Mouse (Mus musculus): ENCODE data around the gene Slc2a4. TPM values are rescaled to one million over a fixed set of nuclear protein-coding genes. Genes with fewer than 3 reads are reported as not detected.

The Slc2a4 gene
- polyA plus RNA-seq, 1 experiment from 2014 or later, result 7.7 TPM

DNA sequence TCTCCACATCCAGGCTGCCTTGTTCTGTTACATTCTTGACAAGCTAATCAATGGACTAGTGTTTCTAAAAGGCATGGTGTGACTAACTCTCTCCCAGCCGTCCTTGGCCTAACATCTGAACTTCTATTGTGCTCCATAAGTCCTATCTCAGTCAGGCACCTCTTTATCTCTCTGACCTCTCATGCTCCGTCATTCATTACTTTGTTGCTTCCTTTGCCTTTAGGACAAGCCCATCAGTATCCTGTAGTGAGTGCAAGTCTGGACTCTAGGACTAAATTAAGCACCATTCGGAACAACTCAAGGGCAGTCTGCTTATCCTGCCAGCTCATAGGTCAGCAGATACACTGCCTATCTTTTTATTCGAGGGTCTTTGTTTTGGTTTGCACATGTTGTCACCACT is 28.3 kb upstream of the Slc2a4 start:
- H3K27me3 ChIP-seq (ENCODE audit: insufficient read depth, low read length), result no peaks in the 10 kb centered on the region
- H3K9ac ChIP-seq (replicated peaks), result no peak overlapping the region
- no peak for ATAC-seq
- H3K4me1 ChIP-seq (ENCODE audit: insufficient read depth), result peaks cover 3% of the 10 kb centered on the region; the same call in 1 of the 2 replicates
- WGBS (ENCODE audit: insufficient replicate concordance), result 72% methylated on average over 4 of the region's 4 CpGs
- TF ChIP-seq CTCF (IDR thresholded peaks at IDR 0.05; ENCODE audit: low read depth) (no peak), EP300 (IDR thresholded peaks at IDR 0.05; ENCODE audit: low read depth) (no peak)
- H3K27ac ChIP-seq (ENCODE audit: low read depth), result no peak overlapping the region
- no peak for DNase-seq
- H3K36me3 ChIP-seq (replicated peaks; ENCODE audit: insufficient read depth, low read length), result peaks cover 36% of the 10 kb centered on the region
- no peak overlapping the region for H3K4me2 ChIP-seq (ENCODE audit: low read depth, low read length)
- H3K4me3 ChIP-seq (ENCODE audit: low read depth, low read length), result no peak overlapping the region
- H3K9me3 ChIP-seq (ENCODE audit: low read length), result no peaks in the 10 kb centered on the region

DNA sequence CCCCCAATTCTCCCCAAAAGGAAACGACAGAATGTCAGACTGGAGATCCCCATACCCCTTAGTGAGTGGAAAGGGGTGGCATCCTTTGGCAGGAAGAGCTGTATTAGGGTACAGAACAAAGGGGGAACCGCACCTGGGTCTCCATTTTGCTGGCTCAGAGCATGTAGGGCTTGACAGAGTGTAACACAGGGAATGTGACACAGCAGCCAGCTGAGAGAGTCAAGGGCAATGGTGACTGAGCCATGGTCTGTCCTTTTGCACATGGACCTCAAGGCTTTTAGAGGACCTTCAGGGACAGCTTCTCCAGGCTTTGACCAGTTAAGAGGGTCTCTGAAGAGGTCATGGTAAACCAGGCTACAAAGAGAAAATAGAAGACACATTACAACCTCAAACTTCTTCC is 26.9 kb upstream of the Slc2a4 start:
- TF ChIP-seq CTCF (IDR thresholded peaks at IDR 0.05; ENCODE audit: low read depth) (no peak), EP300 (IDR thresholded peaks at IDR 0.05; ENCODE audit: low read depth) (no peak)
- peaks cover 44% of the 10 kb centered on the region for H3K36me3 ChIP-seq (replicated peaks; ENCODE audit: insufficient read depth, low read length)
- no peaks in the 10 kb centered on the region for H3K27me3 ChIP-seq (ENCODE audit: insufficient read depth, low read length)
- H3K27ac ChIP-seq (ENCODE audit: low read depth), result no peak overlapping the region
- H3K4me3 ChIP-seq (ENCODE audit: low read depth, low read length), result no peak overlapping the region
- ATAC-seq, result no peak
- 91% methylated on average over 2 of the region's 2 CpGs for WGBS (ENCODE audit: insufficient replicate concordance)
- peaks cover 3% of the 10 kb centered on the region; the same call in 1 of the 2 replicates for H3K4me1 ChIP-seq (ENCODE audit: insufficient read depth)
- no peaks in the 10 kb centered on the region for H3K9me3 ChIP-seq (ENCODE audit: low read length)
- no peak for DNase-seq
- no peak overlapping the region for H3K4me2 ChIP-seq (ENCODE audit: low read depth, low read length)
- H3K9ac ChIP-seq (replicated peaks), result no peak overlapping the region

DNA sequence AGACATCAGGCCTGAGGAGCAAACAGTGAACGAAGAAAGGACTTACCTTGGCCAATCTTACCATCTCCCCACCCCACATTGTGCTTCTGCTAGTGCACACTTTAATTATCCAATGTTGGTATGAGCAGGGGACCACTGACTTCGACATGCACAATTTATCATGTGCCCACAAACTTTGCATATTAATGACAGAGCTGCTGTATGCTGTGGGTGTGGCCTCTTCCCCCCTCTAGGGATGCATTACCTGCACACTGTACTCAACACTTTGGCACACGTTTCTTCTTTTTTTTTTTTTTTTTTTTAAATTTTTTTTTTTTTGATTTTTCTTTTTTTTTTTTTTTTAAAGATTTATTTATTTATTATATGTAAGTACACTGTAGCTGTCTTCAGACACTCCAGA is 22.8 kb upstream of the Slc2a4 start:
- no peak overlapping the region for H3K27ac ChIP-seq (ENCODE audit: low read depth)

DNA sequence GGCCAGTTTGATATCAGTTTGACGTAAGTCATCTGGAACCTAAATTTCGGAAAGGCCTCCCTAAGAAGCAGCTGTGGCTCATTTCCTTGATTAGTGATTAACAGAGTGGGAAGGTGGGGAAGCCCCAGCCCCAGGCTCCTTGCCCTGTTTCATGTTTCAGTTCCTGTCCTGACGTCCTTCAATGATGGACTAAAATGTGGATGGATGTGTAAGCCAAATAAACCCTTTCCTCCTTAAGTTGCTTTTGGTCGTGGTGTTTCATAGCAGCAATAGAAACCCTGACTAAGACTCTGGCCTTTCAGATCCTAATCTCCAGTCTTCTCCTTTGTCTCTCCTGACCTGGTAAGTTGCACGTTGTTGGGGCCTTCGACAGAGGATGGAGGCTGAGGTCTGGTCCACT is 22.2 kb upstream of the Slc2a4 start:
- TF ChIP-seq CTCF (IDR thresholded peaks at IDR 0.05; ENCODE audit: low read depth) (no peak), EP300 (IDR thresholded peaks at IDR 0.05; ENCODE audit: low read depth) (no peak)
- Histone ChIP-seq H3K9me3 (ENCODE audit: low read length) (no peaks in the 10 kb centered on the region), H3K4me2 (ENCODE audit: low read depth, low read length) (no peak overlapping the region)

More for the DNA sequence above, 22.8 kb upstream of the Slc2a4 start:
- Histone ChIP-seq H3K4me3 (ENCODE audit: low read depth, low read length) (no peak overlapping the region), H3K4me1 (ENCODE audit: insufficient read depth) (peaks cover 12% of the 10 kb centered on the region), H3K4me2 (ENCODE audit: low read depth, low read length) (no peak overlapping the region), H3K9me3 (ENCODE audit: low read length) (no peaks in the 10 kb centered on the region), H3K9ac (replicated peaks) (no peak overlapping the region), H3K36me3 (replicated peaks; ENCODE audit: insufficient read depth, low read length) (peaks cover 44% of the 10 kb centered on the region), H3K27me3 (ENCODE audit: insufficient read depth, low read length) (peaks cover 18% of the 10 kb centered on the region)
- ATAC-seq (no peak), DNase-seq (no peak)
- TF ChIP-seq EP300 (IDR thresholded peaks at IDR 0.05; ENCODE audit: low read depth), result no peak
- no peak for TF ChIP-seq CTCF (IDR thresholded peaks at IDR 0.05; ENCODE audit: low read depth)
- WGBS (ENCODE audit: insufficient replicate concordance), result 73% methylated on average over 3 of the region's 3 CpGs

DNA sequence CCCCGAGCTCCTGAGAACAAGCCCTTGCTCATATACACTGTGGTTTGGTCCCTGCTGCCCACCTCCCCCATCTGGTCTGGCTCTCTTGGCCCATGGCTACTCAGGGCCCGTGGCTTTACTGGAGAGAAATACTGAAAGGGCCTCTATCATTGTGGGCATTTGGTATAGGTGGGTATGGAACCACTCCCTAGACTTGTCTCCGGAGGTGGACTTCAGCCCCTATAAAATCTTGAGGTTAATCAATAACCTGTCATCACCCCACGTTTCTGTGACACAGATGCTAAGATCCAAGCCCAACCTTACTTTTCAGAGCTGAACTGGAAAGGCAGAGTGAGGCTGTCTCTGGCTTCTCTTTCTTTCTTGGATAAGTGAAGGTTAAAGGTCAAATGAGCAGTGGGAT is 20.8 kb upstream of the Slc2a4 start:
- H3K36me3 ChIP-seq (replicated peaks; ENCODE audit: insufficient read depth, low read length), result peaks cover 29% of the 10 kb centered on the region
- peaks cover 16% of the 10 kb centered on the region for H3K4me1 ChIP-seq (ENCODE audit: insufficient read depth)
- no peak for ATAC-seq
- no peak overlapping the region for H3K27ac ChIP-seq (ENCODE audit: low read depth)
- no peak for TF ChIP-seq CTCF (IDR thresholded peaks at IDR 0.05; ENCODE audit: low read depth)
- TF ChIP-seq EP300 (IDR thresholded peaks at IDR 0.05; ENCODE audit: low read depth), result no peak
- no peak overlapping the region for H3K4me3 ChIP-seq (ENCODE audit: low read depth, low read length)
- H3K9me3 ChIP-seq (ENCODE audit: low read length), result no peaks in the 10 kb centered on the region
- H3K4me2 ChIP-seq (ENCODE audit: low read depth, low read length), result no peak overlapping the region
- WGBS (ENCODE audit: insufficient replicate concordance), result 70% methylated on average over 4 of the region's 4 CpGs
- DNase-seq, result no peak
- no peak overlapping the region for H3K9ac ChIP-seq (replicated peaks)
- peaks cover 38% of the 10 kb centered on the region for H3K27me3 ChIP-seq (ENCODE audit: insufficient read depth, low read length)

More for the DNA sequence above, 22.2 kb upstream of the Slc2a4 start:
- DNase-seq, result no peak
- Histone ChIP-seq H3K27me3 (ENCODE audit: insufficient read depth, low read length) (peaks cover 24% of the 10 kb centered on the region), H3K9ac (replicated peaks) (no peak overlapping the region), H3K27ac (ENCODE audit: low read depth) (no peak overlapping the region), H3K4me3 (ENCODE audit: low read depth, low read length) (no peak overlapping the region), H3K4me1 (ENCODE audit: insufficient read depth) (peaks cover 15% of the 10 kb centered on the region), H3K36me3 (replicated peaks; ENCODE audit: insufficient read depth, low read length) (peaks cover 40% of the 10 kb centered on the region)
- no peak for ATAC-seq
- 82% methylated on average over 6 of the region's 6 CpGs for WGBS (ENCODE audit: insufficient replicate concordance)

DNA sequence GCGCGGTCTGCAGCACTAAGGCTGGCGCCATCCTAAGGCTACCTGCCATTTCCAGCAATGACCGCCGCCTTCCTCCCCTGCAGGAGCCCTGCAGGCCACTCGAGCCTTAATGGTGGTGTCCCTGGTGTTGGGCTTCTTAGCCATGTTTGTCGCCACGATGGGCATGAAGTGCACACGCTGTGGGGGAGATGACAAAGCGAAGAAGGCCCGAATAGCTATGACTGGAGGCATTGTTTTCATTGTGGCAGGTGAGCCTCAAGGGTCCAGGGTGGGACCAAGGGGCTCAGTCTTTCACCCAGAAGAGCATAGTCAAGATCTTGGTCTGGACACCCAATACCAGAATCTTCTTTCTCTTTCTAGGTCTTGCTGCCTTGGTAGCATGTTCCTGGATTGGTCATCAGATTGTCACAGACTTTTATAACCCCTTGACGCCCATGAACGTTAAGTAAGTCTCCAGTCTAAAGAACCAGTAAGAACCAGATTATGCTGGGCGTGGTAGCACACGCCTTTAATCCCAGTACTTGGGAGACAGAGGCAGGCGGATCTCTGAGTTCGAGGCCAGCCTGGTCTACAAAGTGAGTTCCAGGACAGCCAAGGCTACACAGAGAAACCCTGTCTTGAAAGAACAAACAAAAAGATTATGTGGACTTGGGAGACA is 19.0 kb upstream of the Slc2a4 start:
- H3K4me2 ChIP-seq (ENCODE audit: low read depth, low read length), result peak overlapping the region; percentile 67
- ATAC-seq, result no peak
- 33% methylated on average over 17 of the region's 17 CpGs for WGBS (ENCODE audit: insufficient replicate concordance)
- H3K27ac ChIP-seq (ENCODE audit: low read depth), result no peak overlapping the region
- TF ChIP-seq EP300 (IDR thresholded peaks at IDR 0.05; ENCODE audit: low read depth) (no peak), CTCF (IDR thresholded peaks at IDR 0.05; ENCODE audit: low read depth) (no peak)
- peaks cover 14% of the 10 kb centered on the region for H3K36me3 ChIP-seq (replicated peaks; ENCODE audit: insufficient read depth, low read length)
- H3K27me3 ChIP-seq (ENCODE audit: insufficient read depth, low read length), result peaks cover 50% of the 10 kb centered on the region
- H3K9ac ChIP-seq (replicated peaks), result no peak overlapping the region; the same call in 1 of the 2 replicates
- H3K4me1 ChIP-seq (ENCODE audit: insufficient read depth), result peaks cover 16% of the 10 kb centered on the region
- no peak for DNase-seq
- no peaks in the 10 kb centered on the region for H3K9me3 ChIP-seq (ENCODE audit: low read length)
- H3K4me3 ChIP-seq (ENCODE audit: low read depth, low read length), result peak overlapping the region; percentile 40
